Mouse (Mus musculus): Measurements from ENCODE around the gene Kcnq5. TPM values are rescaled to one million over a fixed set of nuclear protein-coding genes. Genes with fewer than 3 reads are reported as not detected.
A peak's percentile ranks its signal among the peaks of the same experiment; 100 is the strongest.
"Not testable (repeated sequence)": the region's sequence is repeated elsewhere in the genome, so short reads cannot be mapped to it uniquely, and the experiment has no call there.

The Kcnq5 gene
- polyA plus RNA-seq, 1 experiment from 2014 or later, result 1.4 TPM

DNA sequence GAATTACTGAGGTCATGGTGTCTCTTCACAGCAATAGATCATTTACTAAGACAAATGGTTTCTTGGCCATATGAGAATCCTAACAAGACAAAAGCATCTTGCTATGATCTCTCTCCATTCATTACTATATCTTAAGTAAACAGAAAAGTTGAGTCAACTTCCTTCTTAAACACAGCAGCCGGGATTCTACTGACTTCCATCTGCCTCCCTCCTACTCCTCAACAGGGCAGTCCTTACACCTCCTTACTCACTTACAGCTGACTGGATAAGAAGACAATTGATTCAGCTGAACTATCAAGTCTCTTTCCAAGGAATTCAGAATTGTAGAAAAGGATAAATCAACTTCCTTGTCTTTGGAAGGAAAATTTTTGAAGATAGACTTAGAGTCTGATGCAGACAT is 232.6 kb downstream of the Kcnq5 start:
- WGBS, result 74% methylated on average over 1 of the region's 1 CpGs
- no peaks in the 10 kb centered on the region for H3K9me3 ChIP-seq (ENCODE audit: control insufficient read depth, low read length)
- ATAC-seq (ENCODE audit: low read depth), result no peak
- H3K27ac ChIP-seq (replicated peaks; ENCODE audit: low read depth, low read length), result no peak overlapping the region
- no peaks in the 10 kb centered on the region for H3K4me1 ChIP-seq (ENCODE audit: control insufficient read depth, insufficient read depth, low read length)
- H3K27me3 ChIP-seq (replicated peaks; ENCODE audit: control insufficient read depth, insufficient read depth, low read length), result no peaks in the 10 kb centered on the region
- H3K4me3 ChIP-seq (ENCODE audit: low read depth, low read length), result no peak overlapping the region
- H3K36me3 ChIP-seq (ENCODE audit: control insufficient read depth, insufficient read depth, low read length), result no peaks in the 10 kb centered on the region
- no peak for DNase-seq (ENCODE audit: low spot score)
- no peak overlapping the region for H3K4me2 ChIP-seq (ENCODE audit: low read depth, low read length)
- no peak overlapping the region for H3K9ac ChIP-seq (ENCODE audit: low read depth, low read length)

- not testable (repeated sequence) for H3K9me3 ChIP-seq (ENCODE audit: control insufficient read depth, low read length); ATAC-seq (ENCODE audit: low read depth); H3K36me3 ChIP-seq (ENCODE audit: control insufficient read depth, insufficient read depth, low read length); H3K4me2 ChIP-seq (ENCODE audit: low read depth, low read length); H3K9ac ChIP-seq (ENCODE audit: low read depth, low read length); H3K4me3 ChIP-seq (ENCODE audit: low read depth, low read length); DNase-seq (ENCODE audit: low spot score); H3K27ac ChIP-seq (replicated peaks; ENCODE audit: low read depth, low read length); H3K27me3 ChIP-seq (replicated peaks; ENCODE audit: control insufficient read depth, insufficient read depth, low read length); H3K4me1 ChIP-seq (ENCODE audit: control insufficient read depth, insufficient read depth, low read length)
- 76% methylated on average over 2 of the region's 2 CpGs for WGBS
These were observed 238.5 kb downstream of the Kcnq5 start for GRCm38 (mm10) chr1:21723231-21723630.

- no peaks in the 10 kb centered on the region for H3K27me3 ChIP-seq (replicated peaks; ENCODE audit: control insufficient read depth, insufficient read depth, low read length)
- DNase-seq (ENCODE audit: low spot score), result no peak
- ATAC-seq (ENCODE audit: low read depth), result no peak
- H3K4me1 ChIP-seq (ENCODE audit: control insufficient read depth, insufficient read depth, low read length), result no peaks in the 10 kb centered on the region
- H3K4me3 ChIP-seq (ENCODE audit: low read depth, low read length), result no peak overlapping the region
- H3K4me2 ChIP-seq (ENCODE audit: low read depth, low read length), result no peak overlapping the region
- 0 out of 2 replicates have a peak, but pooled peaks cover 5% of the 10 kb centered on the region for H3K9me3 ChIP-seq (ENCODE audit: control insufficient read depth, low read length)
- no peak overlapping the region for H3K27ac ChIP-seq (replicated peaks; ENCODE audit: low read depth, low read length)
- no peaks in the 10 kb centered on the region for H3K36me3 ChIP-seq (ENCODE audit: control insufficient read depth, insufficient read depth, low read length)
- H3K9ac ChIP-seq (ENCODE audit: low read depth, low read length), result no peak overlapping the region
These were observed 240.5 kb downstream of the Kcnq5 start for GRCm38 (mm10) chr1:21721246-21721645.

- Histone ChIP-seq H3K4me1 (ENCODE audit: control insufficient read depth, insufficient read depth, low read length) (no peaks in the 10 kb centered on the region), H3K27me3 (replicated peaks; ENCODE audit: control insufficient read depth, insufficient read depth, low read length) (no peaks in the 10 kb centered on the region)
- 79% methylated on average over 3 of the region's 3 CpGs for WGBS
These were observed 246.9 kb downstream of the Kcnq5 start for GRCm38 (mm10) chr1:21714816-21715215.

GRCm38 (mm10) chr1:21712711-21713110 is 249.0 kb downstream of the Kcnq5 start:
- Histone ChIP-seq H3K9me3 (ENCODE audit: control insufficient read depth, low read length) (no peaks in the 10 kb centered on the region), H3K27me3 (replicated peaks; ENCODE audit: control insufficient read depth, insufficient read depth, low read length) (no peaks in the 10 kb centered on the region)
- 49% methylated on average over 2 of the region's 2 CpGs for WGBS

More at GRCm38 (mm10) chr1:21714816-21715215, 246.9 kb downstream of the Kcnq5 start:
- no peak overlapping the region for H3K27ac ChIP-seq (replicated peaks; ENCODE audit: low read depth, low read length)
- no peaks in the 10 kb centered on the region for H3K36me3 ChIP-seq (ENCODE audit: control insufficient read depth, insufficient read depth, low read length)
- H3K9me3 ChIP-seq (ENCODE audit: control insufficient read depth, low read length), result 0 out of 2 replicates have a peak, but pooled peaks cover 5% of the 10 kb centered on the region
- ATAC-seq (ENCODE audit: low read depth) (no peak), DNase-seq (ENCODE audit: low spot score) (no peak)
- no peak overlapping the region for H3K4me3 ChIP-seq (ENCODE audit: low read depth, low read length)
- H3K4me2 ChIP-seq (ENCODE audit: low read depth, low read length), result no peak overlapping the region
- H3K9ac ChIP-seq (ENCODE audit: low read depth, low read length), result no peak overlapping the region

DNA sequence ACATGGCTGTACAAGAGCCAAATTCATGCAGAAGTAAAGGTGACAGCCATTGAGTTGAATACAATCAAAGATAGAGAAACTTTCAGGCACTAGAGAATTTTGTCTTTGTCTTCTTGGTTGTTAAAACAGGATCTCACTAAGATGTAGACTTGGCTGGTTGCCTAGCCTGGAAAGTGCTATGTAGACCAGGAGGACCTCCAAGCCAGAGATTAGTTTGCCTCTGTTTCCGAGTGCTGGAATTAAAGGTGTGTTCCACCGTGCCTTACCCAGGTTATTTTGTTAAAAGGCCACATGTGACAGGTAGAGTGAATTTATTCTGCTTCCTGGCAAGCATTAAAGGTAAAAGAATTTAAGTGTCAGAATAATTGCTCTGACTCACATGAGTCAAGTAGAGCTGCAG is 271.3 kb downstream of the Kcnq5 start:
- peak; percentile 84 for DNase-seq (ENCODE audit: low spot score)
- Histone ChIP-seq H3K4me3 (ENCODE audit: low read depth, low read length) (no peak overlapping the region), H3K36me3 (ENCODE audit: control insufficient read depth, insufficient read depth, low read length) (no peaks in the 10 kb centered on the region), H3K4me1 (ENCODE audit: control insufficient read depth, insufficient read depth, low read length) (no peaks in the 10 kb centered on the region), H3K9ac (ENCODE audit: low read depth, low read length) (no peak overlapping the region), H3K27ac (replicated peaks; ENCODE audit: low read depth, low read length) (no peak overlapping the region), H3K4me2 (ENCODE audit: low read depth, low read length) (no peak overlapping the region), H3K27me3 (replicated peaks; ENCODE audit: control insufficient read depth, insufficient read depth, low read length) (no peaks in the 10 kb centered on the region), H3K9me3 (ENCODE audit: control insufficient read depth, low read length) (no peaks in the 10 kb centered on the region)
- 60% methylated on average over 2 of the region's 2 CpGs for WGBS
- peak; percentile 83 for ATAC-seq (ENCODE audit: low read depth)

More at GRCm38 (mm10) chr1:21712711-21713110, 249.0 kb downstream of the Kcnq5 start:
- ATAC-seq (ENCODE audit: low read depth) (no peak), DNase-seq (ENCODE audit: low spot score) (no peak)
- Histone ChIP-seq H3K27ac (replicated peaks; ENCODE audit: low read depth, low read length) (no peak overlapping the region), H3K4me2 (ENCODE audit: low read depth, low read length) (no peak overlapping the region), H3K4me3 (ENCODE audit: low read depth, low read length) (no peak overlapping the region), H3K4me1 (ENCODE audit: control insufficient read depth, insufficient read depth, low read length) (no peaks in the 10 kb centered on the region), H3K9ac (ENCODE audit: low read depth, low read length) (no peak overlapping the region), H3K36me3 (ENCODE audit: control insufficient read depth, insufficient read depth, low read length) (no peaks in the 10 kb centered on the region)

DNA sequence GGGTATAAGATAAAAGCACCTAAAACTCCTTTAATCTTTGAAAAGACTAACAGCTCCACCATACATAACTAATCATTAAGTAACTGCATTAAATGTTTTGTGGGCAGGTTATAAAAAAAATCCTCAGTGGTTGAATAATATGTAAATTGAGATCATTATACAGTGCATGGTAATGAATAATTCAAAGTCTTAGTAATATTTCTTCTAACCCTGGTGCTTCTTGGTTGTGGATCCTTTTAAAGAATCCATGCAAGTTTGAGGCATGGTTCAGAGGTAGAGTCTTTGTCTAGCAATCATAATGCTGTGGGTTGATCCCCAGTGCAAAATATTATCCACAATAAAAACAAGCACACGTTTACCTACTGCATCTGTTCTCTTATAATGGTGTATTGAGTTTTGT is 272.8 kb downstream of the Kcnq5 start:
- Histone ChIP-seq H3K27ac (replicated peaks; ENCODE audit: low read depth, low read length) (no peak overlapping the region), H3K9me3 (ENCODE audit: control insufficient read depth, low read length) (no peaks in the 10 kb centered on the region), H3K4me3 (ENCODE audit: low read depth, low read length) (no peak overlapping the region), H3K27me3 (replicated peaks; ENCODE audit: control insufficient read depth, insufficient read depth, low read length) (no peaks in the 10 kb centered on the region), H3K4me1 (ENCODE audit: control insufficient read depth, insufficient read depth, low read length) (no peaks in the 10 kb centered on the region), H3K4me2 (ENCODE audit: low read depth, low read length) (no peak overlapping the region), H3K9ac (ENCODE audit: low read depth, low read length) (no peak overlapping the region), H3K36me3 (ENCODE audit: control insufficient read depth, insufficient read depth, low read length) (no peaks in the 10 kb centered on the region)
- 77% methylated on average over 1 of the region's 1 CpGs for WGBS
- DNase-seq (ENCODE audit: low spot score) (no peak), ATAC-seq (ENCODE audit: low read depth) (no peak)

DNA sequence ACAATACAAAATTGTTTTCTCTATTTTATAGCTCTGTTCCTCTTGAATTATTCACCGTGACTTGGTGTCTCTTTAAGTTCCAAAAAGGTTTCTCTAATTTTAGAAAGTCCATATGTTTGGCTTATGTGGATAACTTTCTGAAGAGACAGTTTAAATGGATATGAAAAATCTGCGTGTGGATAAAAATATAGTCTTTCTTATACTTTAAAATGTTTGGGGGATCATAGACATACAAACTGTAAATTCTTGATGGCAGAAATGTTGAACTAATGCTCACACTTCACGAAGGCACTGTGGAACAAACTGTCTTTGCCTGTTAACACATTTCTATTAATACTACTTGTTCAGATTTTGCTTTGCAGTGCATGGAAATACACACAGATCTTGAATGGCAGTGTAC is 277.3 kb downstream of the Kcnq5 start:
- Histone ChIP-seq H3K36me3 (ENCODE audit: control insufficient read depth, insufficient read depth, low read length) (no peaks in the 10 kb centered on the region), H3K27ac (replicated peaks; ENCODE audit: low read depth, low read length) (no peak overlapping the region), H3K4me2 (ENCODE audit: low read depth, low read length) (no peak overlapping the region), H3K9ac (ENCODE audit: low read depth, low read length) (no peak overlapping the region), H3K4me1 (ENCODE audit: control insufficient read depth, insufficient read depth, low read length) (no peaks in the 10 kb centered on the region), H3K9me3 (ENCODE audit: control insufficient read depth, low read length) (no peaks in the 10 kb centered on the region), H3K27me3 (replicated peaks; ENCODE audit: control insufficient read depth, insufficient read depth, low read length) (no peaks in the 10 kb centered on the region), H3K4me3 (ENCODE audit: low read depth, low read length) (no peak overlapping the region)
- DNase-seq (ENCODE audit: low spot score) (no peak), ATAC-seq (ENCODE audit: low read depth) (no peak)
- WGBS, result 66% methylated on average over 3 of the region's 3 CpGs

GRCm38 (mm10) chr1:21676805-21677204 is 284.9 kb downstream of the Kcnq5 start:
- Histone ChIP-seq H3K36me3 (ENCODE audit: control insufficient read depth, insufficient read depth, low read length) (no peaks in the 10 kb centered on the region), H3K4me1 (ENCODE audit: control insufficient read depth, insufficient read depth, low read length) (no peaks in the 10 kb centered on the region), H3K27me3 (replicated peaks; ENCODE audit: control insufficient read depth, insufficient read depth, low read length) (no peaks in the 10 kb centered on the region), H3K27ac (replicated peaks; ENCODE audit: low read depth, low read length) (no peak overlapping the region), H3K4me2 (ENCODE audit: low read depth, low read length) (no peak overlapping the region), H3K4me3 (ENCODE audit: low read depth, low read length) (no peak overlapping the region), H3K9me3 (ENCODE audit: control insufficient read depth, low read length) (no peaks in the 10 kb centered on the region), H3K9ac (ENCODE audit: low read depth, low read length) (no peak overlapping the region)
- peak; percentile 12 for DNase-seq (ENCODE audit: low spot score)
- 74% methylated on average over 3 of the region's 3 CpGs for WGBS
- no peak for ATAC-seq (ENCODE audit: low read depth)
